Mouse (Mus musculus) neural tube, embryonic 12.5 days (tissue): ENCODE measurements around the gene Sowahd. TPM values are rescaled to one million over a fixed set of nuclear protein-coding genes. Genes with fewer than 3 reads are reported as not detected.

Source experiments
- polyA plus RNA-seq: library from polyadenylated mRNA; unstranded; fragments of >200 nt; fragmentation: Nextera tagmentation; extraction: Ambion mirVana; gene quantifications from 2 replicates; pipeline ENCODE4 v1.2.1, GENCODE M21; 2016

Gene Sowahd
- polyA plus RNA-seq, 1 experiment from 2014 or later: not detected

Other genes with a start within 250 kb of the Sowahd start
- gene Ube2a, start 174.9 kb upstream of the Sowahd start, polyA plus RNA-seq: 114 and 123 TPM in 2 replicates
- 30.0 and 30.7 TPM in 2 replicates for gene C330007P06Rik, start 174.7 kb upstream of the Sowahd start, polyA plus RNA-seq
- gene Nkrf, start 145.9 kb upstream of the Sowahd start, polyA plus RNA-seq: 9.6 and 9.9 TPM in 2 replicates
- 63.8 and 65.5 TPM in 2 replicates for gene Sept6, start 57.1 kb upstream of the Sowahd start, polyA plus RNA-seq
- gene Rpl39, start 36.6 kb downstream of the Sowahd start, polyA plus RNA-seq: 392 and 417 TPM in 2 replicates
- gene Upf3b, start 61.5 kb downstream of the Sowahd start, polyA plus RNA-seq: 24.5 and 24.7 TPM in 2 replicates
- gene Nkap, start 78.0 kb downstream of the Sowahd start, polyA plus RNA-seq: 22.5 and 25.4 TPM in 2 replicates
- 0.14 and 0.24 TPM in 2 replicates for gene Akap14, start 120.0 kb downstream of the Sowahd start, polyA plus RNA-seq
- gene Ndufa1, start 142.3 kb downstream of the Sowahd start, polyA plus RNA-seq: 456 and 492 TPM in 2 replicates
- 14.4 and 14.8 TPM in 2 replicates for gene Rnf113a1, start 142.4 kb downstream of the Sowahd start, polyA plus RNA-seq
- not detected in 2 replicates for gene Gm9, start 162.2 kb downstream of the Sowahd start, polyA plus RNA-seq
- gene Rhox1, start 173.4 kb downstream of the Sowahd start, polyA plus RNA-seq: not detected in 2 replicates
- not detected in 2 replicates for gene Rhox2a, start 196.1 kb downstream of the Sowahd start, polyA plus RNA-seq
- not detected in 2 replicates for gene Rhox3a, start 201.1 kb downstream of the Sowahd start, polyA plus RNA-seq
- gene Rhox4a, start 216.5 kb downstream of the Sowahd start, polyA plus RNA-seq: not detected in 2 replicates